In the genomic region with DNA sequence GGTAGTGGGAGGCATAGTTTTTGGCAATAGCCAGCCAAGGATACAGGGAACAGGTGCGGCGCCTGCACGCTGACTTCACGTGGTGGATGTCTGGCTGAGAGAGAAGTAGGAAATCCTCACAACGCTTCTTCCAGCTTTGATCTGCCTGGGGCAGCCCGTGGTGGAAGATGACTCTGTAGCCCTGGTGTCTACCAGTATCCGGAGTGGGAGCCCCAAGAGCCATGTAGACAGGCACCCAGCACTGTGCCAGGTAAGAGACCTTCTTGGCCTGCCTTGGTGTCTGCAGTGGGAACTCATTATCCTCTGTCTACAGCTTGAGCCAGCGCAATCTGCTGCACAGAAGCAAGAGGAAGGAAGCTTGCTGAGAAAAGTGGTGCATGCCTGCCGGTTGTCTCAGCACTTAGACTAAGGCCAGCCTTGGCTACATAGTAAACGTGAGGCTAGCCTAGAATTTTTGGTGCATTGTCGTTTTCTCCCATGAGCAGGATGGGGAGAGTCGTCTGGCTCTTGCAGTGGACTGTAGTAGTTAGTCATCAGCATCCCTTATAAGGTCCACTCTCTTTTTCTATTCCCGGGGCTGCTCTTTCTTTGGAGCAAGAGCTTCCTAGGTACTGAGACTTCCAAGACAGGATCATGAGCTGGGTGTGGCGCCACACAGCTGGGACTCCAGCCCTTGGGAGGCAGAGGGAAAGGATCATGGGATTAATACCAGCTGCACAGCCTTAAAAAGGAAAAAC, we compare ENCODE assay signal across 9 mouse cellular contexts. TPM values are rescaled to one million over a fixed set of nuclear protein-coding genes. Genes with fewer than 3 reads are reported as not detected.
DNase-seq lines count a peak whose midpoint lies in the region; ATAC-seq and TF ChIP-seq lines count a peak whose summit lies in the region.
"Had no signal": no experiment of that assay in that cellular context is flagged by ENCODE, and none has a peak within 500 bp of the region (broad histone marks: within the 10 kb centered on the region; RNA-seq: fewer than 3 reads in every experiment).

No protein-coding gene starts in this region.

- H3K4me1 ChIP-seq in heart, embryonic 12.5 days (replicated peaks): peaks cover 15% of the 10 kb centered on the region; the same call in 1 of the 2 replicates
- peaks cover 9 to 57% of the 10 kb centered on the region in 2 experiments for H3K4me1 ChIP-seq in CH12.LX (ENCODE audit: control insufficient read depth in 1 of 2, insufficient read depth in 2 of 2)
- H3K4me1 ChIP-seq in hindbrain, embryonic 13.5 days (replicated peaks): peaks cover 26% of the 10 kb centered on the region
- H3K4me1 ChIP-seq in midbrain, embryonic 11.5 days (ENCODE audit: control insufficient read depth, insufficient read depth, low read length): peaks cover 8% of the 10 kb centered on the region; the same call in 1 of the 2 replicates
- peaks cover 8% of the 10 kb centered on the region; the same call in 1 of the 2 replicates for H3K4me1 ChIP-seq in cerebellum, adult 2 months (ENCODE audit: control insufficient read depth, insufficient read depth, low read length)

- no peaks in the 10 kb centered on the region for H3K9me3 ChIP-seq in heart, embryonic 12.5 days (replicated peaks)
- peaks cover 5% of the 10 kb centered on the region for H3K9me3 ChIP-seq in CH12.LX (replicated peaks; ENCODE audit: low read length)
- H3K9me3 ChIP-seq in hindbrain, embryonic 13.5 days: no peaks in the 10 kb centered on the region
- H3K9me3 ChIP-seq in midbrain, embryonic 11.5 days (ENCODE audit: control insufficient read depth, low read length): no peaks in the 10 kb centered on the region

- H3K9ac ChIP-seq in heart, embryonic 12.5 days: 0 out of 2 replicates have a peak overlapping the region, but pooled peaks have one; percentile 75
- H3K9ac ChIP-seq in CH12.LX (ENCODE audit: insufficient read depth, low read depth): peak overlapping the region; percentile 42
- peak overlapping the region; percentile 71 for H3K9ac ChIP-seq in hindbrain, embryonic 13.5 days
- no peak overlapping the region for H3K9ac ChIP-seq in midbrain, embryonic 11.5 days (ENCODE audit: low read length)

- in situ Hi-C loops in CH12.LX (cut with MboI; ENCODE audit: low pct_ligation_motif_present, low pct_unique_long_range_greater_than_20kb, low sequenced_read_pairs): no loop called here

- H3K27ac ChIP-seq in heart, embryonic 12.5 days (ENCODE audit: poor library complexity, severe bottlenecking): no peak overlapping the region
- H3K27ac ChIP-seq in CH12.LX (ENCODE audit: insufficient read depth, low read depth): no peak overlapping the region
- no peak overlapping the region for H3K27ac ChIP-seq in hindbrain, embryonic 13.5 days
- H3K27ac ChIP-seq in midbrain, embryonic 11.5 days (ENCODE audit: low read depth, low read length): no peak overlapping the region
- H3K27ac ChIP-seq in cerebellum, adult 2 months (ENCODE audit: insufficient read depth, low read length): no peak overlapping the region; the same call in 1 of the 2 replicates

- dilution Hi-C loops in CH12.LX (cut with MboI; ENCODE audit: extremely low pct_ligation_motif_present, extremely low pct_unique_long_range_greater_than_20kb, low sequenced_read_pairs): no loop called here

- TF ChIP-seq CTCF in CH12.LX (conservative IDR thresholded peaks at IDR 0.05 in 1 of 2, IDR thresholded peaks at IDR 0.05 in 1 of 2; ENCODE audit: low read depth in 2 of 2, low read length in 2 of 2): no peak
- no peak for TF ChIP-seq CTCF in cerebellum, adult 2 months (IDR thresholded peaks at IDR 0.05; ENCODE audit: borderline replicate concordance, insufficient read depth, low read depth, low read length)

- H3K4me2 ChIP-seq in heart, embryonic 12.5 days: peak overlapping the region; percentile 93
- peak overlapping the region; percentile 86 for H3K4me2 ChIP-seq in CH12.LX (ENCODE audit: insufficient read depth, low read depth, poor library complexity, severe bottlenecking)
- H3K4me2 ChIP-seq in hindbrain, embryonic 13.5 days: peak overlapping the region; percentile 92
- peak overlapping the region; percentile 89 for H3K4me2 ChIP-seq in midbrain, embryonic 11.5 days

- no peaks in the 10 kb centered on the region for H3K27me3 ChIP-seq in heart, embryonic 12.5 days (replicated peaks)
- H3K27me3 ChIP-seq in CH12.LX (replicated peaks): no peaks in the 10 kb centered on the region
- H3K27me3 ChIP-seq in hindbrain, embryonic 13.5 days: peaks cover 9% of the 10 kb centered on the region
- no peaks in the 10 kb centered on the region; the same call in 1 of the 2 replicates for H3K27me3 ChIP-seq in midbrain, embryonic 11.5 days (ENCODE audit: control insufficient read depth, insufficient read depth, low read length)
- no peaks in the 10 kb centered on the region for H3K27me3 ChIP-seq in cerebellum, adult 2 months (ENCODE audit: control insufficient read depth, insufficient read depth, low read length)

- peak overlapping the region; percentile 60 for H3K4me3 ChIP-seq in heart, embryonic 12.5 days
- peak overlapping the region; percentile 61 to 93 (median 70) for H3K4me3 ChIP-seq in CH12.LX (replicated peaks in 1 of 3; ENCODE audit: low read depth in 2 of 3, low read length in 2 of 3, poor library complexity in 1 of 3)
- H3K4me3 ChIP-seq in hindbrain, embryonic 13.5 days: peak overlapping the region; percentile 60
- no peak overlapping the region for H3K4me3 ChIP-seq in midbrain, embryonic 11.5 days (ENCODE audit: low read depth, low read length)
- no peak overlapping the region for H3K4me3 ChIP-seq in cerebellum, adult 2 months (replicated peaks; ENCODE audit: insufficient read depth, low read depth, low read length)

- peaks cover 7% of the 10 kb centered on the region; the same call in 1 of the 2 replicates for H3K36me3 ChIP-seq in heart, embryonic 12.5 days
- H3K36me3 ChIP-seq in CH12.LX (replicated peaks in 1 of 2; ENCODE audit: control insufficient read depth in 1 of 2, insufficient read depth in 1 of 2, low read length in 1 of 2): peaks cover 28 to 62% of the 10 kb centered on the region in 2 experiments
- peaks cover 16% of the 10 kb centered on the region for H3K36me3 ChIP-seq in hindbrain, embryonic 13.5 days
- H3K36me3 ChIP-seq in midbrain, embryonic 11.5 days (ENCODE audit: control insufficient read depth, insufficient read depth, low read length): no peaks in the 10 kb centered on the region

- TF ChIP-seq RAD21 in CH12.LX (IDR thresholded peaks at IDR 0.05; ENCODE audit: low read depth, low read length): no peak

- H3K79me2 ChIP-seq in CH12.LX (replicated peaks; ENCODE audit: control insufficient read depth, extremely low read depth, insufficient read depth, poor library complexity, severe bottlenecking): peaks cover 11% of the 10 kb centered on the region; the same call in 1 of the 2 replicates

- DNase-seq in heart, postnatal 4 days: no peak
- peak; percentile 31 for DNase-seq in CH12.LX (ENCODE audit: extremely low read depth)
- DNase-seq in midbrain, embryonic 11.5 days (ENCODE audit: low spot score, missing footprints): no peak
- no peak for DNase-seq in yolk sac, embryonic 10.5 days (ENCODE audit: low spot score)
- no peak for DNase-seq in right cerebral cortex, postnatal 14 days
- DNase-seq in cerebellum, adult 2 months: no peak
- DNase-seq: cerebellum, adult 8-10 months had no signal

- TF ChIP-seq POLR2A in CH12.LX (IDR thresholded peaks at IDR 0.05; ENCODE audit: low read depth, low read length): no peak
- TF ChIP-seq POLR2A in cerebellum, adult 2 months (IDR thresholded peaks at IDR 0.05; ENCODE audit: borderline replicate concordance, insufficient read depth, low read length): no peak

- TF ChIP-seq EP300 in CH12.LX (IDR thresholded peaks at IDR 0.05; ENCODE audit: low read length): no peak

- WGBS in heart, embryonic 12.5 days: 76% methylated on average over 14 of the region's 14 CpGs
- 91% methylated on average over 14 of the region's 14 CpGs for WGBS in hindbrain, embryonic 13.5 days
- 86% methylated on average over 14 of the region's 14 CpGs for WGBS in midbrain, embryonic 11.5 days
- WGBS in cerebellum, adult 2 months: 39% methylated on average over 14 of the region's 14 CpGs

- no peak for ATAC-seq in heart, embryonic 12.5 days (ENCODE audit: insufficient number of reproducible peaks, low FRiP score)
- ATAC-seq in hindbrain, embryonic 13.5 days (ENCODE audit: low FRiP score): no peak
- ATAC-seq in midbrain, embryonic 11.5 days (ENCODE audit: low FRiP score): no peak

RNA-seq across cellular contexts. Expression of a gene that starts 1.2 kb away (rescaled TPM):
- polyA plus RNA-seq in heart, embryonic 12.5 days (2016; fragmentation: Nextera tagmentation; extraction: Ambion mirVana): 37.7 and 40.5 TPM in 2 replicates
- total RNA-seq in heart, postnatal 4 days (2021): 10 to 100 TPM; 10.6 to 16.7 TPM
- total RNA-seq in CH12.LX (2012; rRNA removed) (38.5 and 42.9 TPM in 2 replicates), CH12.LX (2014; rRNA removed) (54.3 and 56.2 TPM in 2 replicates)
- polyA plus RNA-seq in CH12.LX (2012; ENCODE audit: insufficient read length, low read depth): 32.5 and 36.3 TPM in 2 replicates
- 20.5 and 22.6 TPM in 2 replicates for polyA plus RNA-seq in hindbrain, embryonic 13.5 days (2015; fragmentation: Nextera tagmentation; extraction: Ambion mirVana)
- polyA plus RNA-seq in midbrain, embryonic 11.5 days (2014; fragmentation: Nextera tagmentation; extraction: Ambion mirVana): 23.1 and 24.4 TPM in 2 replicates
- polyA plus RNA-seq in cerebellum, adult 2 months (2012; rRNA removed): 55.4 and 59.5 TPM in 2 replicates

RNA-seq across cellular contexts. Expression of a gene that starts 17.1 kb away (rescaled TPM):
- polyA plus RNA-seq in heart, embryonic 12.5 days (2016; fragmentation: Nextera tagmentation; extraction: Ambion mirVana): 0.46 and 0.51 TPM in 2 replicates
- under 1 TPM; 0.32 to 0.36 TPM for total RNA-seq in heart, postnatal 4 days (2021)
- 0.08 TPM in 2 replicates for total RNA-seq in CH12.LX (2012; rRNA removed)
- not detected in 2 replicates for total RNA-seq in CH12.LX (2014; rRNA removed)
- 0.19 and 0.31 TPM in 2 replicates for polyA plus RNA-seq in CH12.LX (2012; ENCODE audit: insufficient read length, low read depth)
- polyA plus RNA-seq in hindbrain, embryonic 13.5 days (2015; fragmentation: Nextera tagmentation; extraction: Ambion mirVana): 0.29 and 0.43 TPM in 2 replicates
- 0.12 and 0.19 TPM in 2 replicates for polyA plus RNA-seq in midbrain, embryonic 11.5 days (2014; fragmentation: Nextera tagmentation; extraction: Ambion mirVana)
- polyA plus RNA-seq in cerebellum, adult 2 months (2012; rRNA removed): not detected in 2 replicates

RNA-seq across cellular contexts. Expression of a gene that starts 28.7 kb away (rescaled TPM):
- polyA plus RNA-seq in heart, embryonic 12.5 days (2016; fragmentation: Nextera tagmentation; extraction: Ambion mirVana): 52.3 and 58.0 TPM in 2 replicates
- total RNA-seq in heart, postnatal 4 days (2021): 10 to 100 TPM; 34.6 to 35.6 TPM
- total RNA-seq in CH12.LX (2012; rRNA removed): 96.3 and 112 TPM in 2 replicates
- 59.5 and 61.6 TPM in 2 replicates for total RNA-seq in CH12.LX (2014; rRNA removed)
- polyA plus RNA-seq in CH12.LX (2012; ENCODE audit: insufficient read length, low read depth): 70.3 and 80.0 TPM in 2 replicates
- polyA plus RNA-seq in hindbrain, embryonic 13.5 days (2015; fragmentation: Nextera tagmentation; extraction: Ambion mirVana): 92.9 and 100 TPM in 2 replicates
- polyA plus RNA-seq in midbrain, embryonic 11.5 days (2014; fragmentation: Nextera tagmentation; extraction: Ambion mirVana): 91.4 and 92.8 TPM in 2 replicates
- 40.7 and 41.2 TPM in 2 replicates for polyA plus RNA-seq in cerebellum, adult 2 months (2012; rRNA removed)

RNA-seq across cellular contexts. Expression of a gene that starts 37.7 kb away (rescaled TPM):
- 18.0 and 19.9 TPM in 2 replicates for polyA plus RNA-seq in heart, embryonic 12.5 days (2016; fragmentation: Nextera tagmentation; extraction: Ambion mirVana)
- total RNA-seq in heart, postnatal 4 days (2021): 10 to 100 TPM; 18.8 to 19.3 TPM
- total RNA-seq in CH12.LX (2012; rRNA removed) (2.1 and 2.8 TPM in 2 replicates), CH12.LX (2014; rRNA removed) (1.1 TPM in 2 replicates)
- 15.9 and 21.0 TPM in 2 replicates for polyA plus RNA-seq in CH12.LX (2012; ENCODE audit: insufficient read length, low read depth)
- 15.9 and 17.2 TPM in 2 replicates for polyA plus RNA-seq in hindbrain, embryonic 13.5 days (2015; fragmentation: Nextera tagmentation; extraction: Ambion mirVana)
- 22.2 and 26.3 TPM in 2 replicates for polyA plus RNA-seq in midbrain, embryonic 11.5 days (2014; fragmentation: Nextera tagmentation; extraction: Ambion mirVana)
- 15.4 and 18.4 TPM in 2 replicates for polyA plus RNA-seq in cerebellum, adult 2 months (2012; rRNA removed)

Comparison
In these comparisons a context has a peak if more than half of its experiments do, and no peak if none do; other contexts are left out.
1. H3K4me3 ChIP-seq: peak in heart, embryonic 12.5 days (single experiment), CH12.LX (3 of 3) and hindbrain, embryonic 13.5 days (single experiment); none in midbrain, embryonic 11.5 days (single experiment) and cerebellum, adult 2 months (single experiment).
2. Peak in every context shown above with its lines, with median percentiles within 50 percentile points of each other: H3K4me2 ChIP-seq.